Mouse (Mus musculus) cerebellum, adult 11 months (tissue): ENCODE data around the gene Suclg2.
A peak's percentile ranks its signal among the peaks of the same experiment; 100 is the strongest.

Experiments
- DNase-seq: peaks from one replicate; pipeline ENCODE4 v3.0.0; 2022

Gene Suclg2

GRCm38 (mm10) chr6:95552339-95552950 is 166.2 kb downstream of the Suclg2 start:
- DNase-seq = no peak

GRCm38 (mm10) chr6:95551000-95551399 is 167.6 kb downstream of the Suclg2 start:
- DNase-seq = no peak

GRCm38 (mm10) chr6:95546189-95546832 is 172.3 kb downstream of the Suclg2 start:
- no peak for DNase-seq

- DNase-seq = no peak
Measured at GRCm38 (mm10) chr6:95545714-95546113, 172.9 kb downstream of the Suclg2 start.

- DNase-seq = no peak
Measured at GRCm38 (mm10) chr6:95545296-95545695, 173.3 kb downstream of the Suclg2 start.

GRCm38 (mm10) chr6:95535191-95535590 is 183.4 kb downstream of the Suclg2 start:
- DNase-seq = no peak

GRCm38 (mm10) chr6:95519846-95520245 is 198.8 kb downstream of the Suclg2 start:
- DNase-seq = no peak

- no peak for DNase-seq
Measured at GRCm38 (mm10) chr6:95518406-95518805, 200.2 kb downstream of the Suclg2 start.

GRCm38 (mm10) chr6:95515721-95516120 is 202.9 kb downstream of the Suclg2 start:
- no peak for DNase-seq

- no peak for DNase-seq
Measured at GRCm38 (mm10) chr6:95514726-95515125, 203.9 kb downstream of the Suclg2 start.

GRCm38 (mm10) chr6:95511689-95512088 is 206.9 kb downstream of the Suclg2 start:
- no peak for DNase-seq

- DNase-seq = no peak
Measured at GRCm38 (mm10) chr6:95500771-95501170, 217.8 kb downstream of the Suclg2 start.

GRCm38 (mm10) chr6:95499639-95500038 is 219.0 kb downstream of the Suclg2 start:
- DNase-seq = no peak

GRCm38 (mm10) chr6:95492216-95492956 is 226.2 kb downstream of the Suclg2 start:
- DNase-seq = no peak

GRCm38 (mm10) chr6:95491043-95491442 is 227.6 kb downstream of the Suclg2 start:
- no peak for DNase-seq

GRCm38 (mm10) chr6:95485791-95486190 is 232.8 kb downstream of the Suclg2 start:
- no peak for DNase-seq

GRCm38 (mm10) chr6:95484183-95484818 is 234.3 kb downstream of the Suclg2 start:
- DNase-seq = peak; percentile 5

GRCm38 (mm10) chr6:95483686-95484085 is 234.9 kb downstream of the Suclg2 start:
- DNase-seq = no peak

GRCm38 (mm10) chr6:95483127-95483526 is 235.5 kb downstream of the Suclg2 start:
- no peak for DNase-seq

GRCm38 (mm10) chr6:95479801-95480200 is 238.8 kb downstream of the Suclg2 start:
- DNase-seq = no peak

- no peak for DNase-seq
Measured at GRCm38 (mm10) chr6:95469521-95469920, 249.1 kb downstream of the Suclg2 start.

GRCm38 (mm10) chr6:95465322-95465721 is 253.3 kb downstream of the Suclg2 start:
- DNase-seq = no peak

- no peak for DNase-seq
Measured at GRCm38 (mm10) chr6:95459372-95459771, 259.2 kb downstream of the Suclg2 start.

- DNase-seq = no peak
Measured at GRCm38 (mm10) chr6:95446151-95446550, 272.4 kb downstream of the Suclg2 start.
